Mouse (Mus musculus) hindbrain, embryonic 16.5 days (tissue): ENCODE measurements at regions not wholly inside any gene's neighbourhood (a gene's known extent, or its start where the extent isn't known, plus 50 kb on each side); places are given as distances from the start of the nearest gene placed in this dataset.

Experiments
- ATAC-seq: fragments of 200-750 bp; cut with Nextera tagmentation; 2 replicates; pipeline ENCODE4 v1.8.0; 2017; ENCODE audit warnings: moderate TSS enrichment, moderate library complexity
- H3K27ac ChIP-seq: fragments of 300-500 bp; sonication (generic); 2 replicates; pipeline ENCODE4 v1.5.1; 2014; ENCODE audit warnings: low read depth, mild to moderate bottlenecking, control low read depth, low read length, moderate library complexity
- H3K27me3 ChIP-seq: fragments of 300-500 bp; sonication (generic); replicated peaks from 2 replicates; pipeline ENCODE4 v1.6.1; 2014; ENCODE audit warnings: low read length; ENCODE audit not compliant: control insufficient read depth, insufficient read depth
- H3K36me3 ChIP-seq: fragments of 300-500 bp; sonication (generic); 2 replicates; pipeline ENCODE4 v1.6.1; 2014; ENCODE audit warnings: mild to moderate bottlenecking, low read length, moderate library complexity, mixed read lengths; ENCODE audit not compliant: control insufficient read depth, insufficient read depth
- H3K4me1 ChIP-seq: fragments of 300-500 bp; sonication (generic); 2 replicates; pipeline ENCODE4 v1.6.1; 2014; ENCODE audit warnings: low read depth, low read length; ENCODE audit not compliant: control insufficient read depth, insufficient read depth
- H3K4me2 ChIP-seq: fragments of 300-500 bp; sonication (generic); 2 replicates; pipeline ENCODE4 v1.6.1; 2014; ENCODE audit warnings: mild to moderate bottlenecking, low read length, control low read depth, moderate library complexity
- H3K4me3 ChIP-seq: fragments of 300-500 bp; sonication (generic); 2 replicates; pipeline ENCODE4 v1.5.1; 2014; ENCODE audit warnings: mild to moderate bottlenecking, low read length, control low read depth, moderate library complexity
- H3K9ac ChIP-seq: fragments of 300-500 bp; sonication (generic); 2 replicates; pipeline ENCODE4 v1.6.1; 2014; ENCODE audit warnings: low read depth, mild to moderate bottlenecking, control low read depth, low read length, moderate library complexity
- H3K9me3 ChIP-seq: fragments of 300-500 bp; sonication (generic); 2 replicates; pipeline ENCODE4 v1.6.1; 2014; ENCODE audit warnings: mild to moderate bottlenecking, low read length, moderate library complexity; ENCODE audit not compliant: control insufficient read depth
- WGBS: fragments of 180-500 bp; shearing (Covaris S2); extraction: QIAGEN DNeasy Blood & Tissue Kit; methylation state at CpG from one replicate; pipeline ENCODE4 v1.1.7; 2014; 5-methylcytosine and 5-hydroxymethylcytosine counted together

- Histone ChIP-seq H3K36me3 (no peaks in the 10 kb centered on the region), H3K27me3 (no peaks in the 10 kb centered on the region), H3K9ac (no peak overlapping the region), H3K4me3 (no peak overlapping the region), H3K4me2 (no peak overlapping the region), H3K4me1 (no peaks in the 10 kb centered on the region), H3K9me3 (no peaks in the 10 kb centered on the region), H3K27ac (no peak overlapping the region)
- ATAC-seq = no peak
- 59% methylated on average over 1 of the region's 1 CpGs for WGBS
Measured at GRCm38 (mm10) chr6:44210901-44211300, 544.8 kb upstream of the Tpk1 start.

GRCm38 (mm10) chr6:44204477-44204876 is 538.4 kb upstream of the Tpk1 start:
- Histone ChIP-seq H3K27ac (no peak overlapping the region), H3K27me3 (no peaks in the 10 kb centered on the region), H3K4me1 (no peaks in the 10 kb centered on the region), H3K9me3 (no peaks in the 10 kb centered on the region), H3K9ac (no peak overlapping the region), H3K36me3 (no peaks in the 10 kb centered on the region), H3K4me2 (no peak overlapping the region), H3K4me3 (no peak overlapping the region)
- 93% methylated on average over 1 of the region's 1 CpGs for WGBS
- ATAC-seq = no peak

GRCm38 (mm10) chr6:44203831-44204230 is 537.8 kb upstream of the Tpk1 start:
- WGBS = 70% methylated on average over 1 of the region's 1 CpGs
- no peaks in the 10 kb centered on the region for H3K36me3 ChIP-seq
- no peaks in the 10 kb centered on the region for H3K27me3 ChIP-seq
- H3K4me2 ChIP-seq = no peak overlapping the region
- no peaks in the 10 kb centered on the region for H3K9me3 ChIP-seq
- H3K4me1 ChIP-seq = no peaks in the 10 kb centered on the region
- H3K4me3 ChIP-seq = no peak overlapping the region
- no peak for ATAC-seq
- H3K27ac ChIP-seq = no peak overlapping the region
- no peak overlapping the region for H3K9ac ChIP-seq

- H3K9me3 ChIP-seq = no peaks in the 10 kb centered on the region
- H3K4me2 ChIP-seq = no peak overlapping the region
- no peak overlapping the region for H3K27ac ChIP-seq
- no peaks in the 10 kb centered on the region for H3K36me3 ChIP-seq
- H3K9ac ChIP-seq = no peak overlapping the region
- no peaks in the 10 kb centered on the region for H3K4me1 ChIP-seq
- no peak overlapping the region for H3K4me3 ChIP-seq
- ATAC-seq = peak; percentile 74
- no peaks in the 10 kb centered on the region for H3K27me3 ChIP-seq
- 57% methylated on average over 4 of the region's 4 CpGs for WGBS
Measured at GRCm38 (mm10) chr6:44179927-44180326, 513.8 kb upstream of the Tpk1 start.
